Mouse (Mus musculus) heart, embryonic 10.5 days (tissue): ENCODE data around the gene Foxa1. TPM values are rescaled to one million over a fixed set of nuclear protein-coding genes. Genes with fewer than 3 reads are reported as not detected.
A peak's percentile ranks its signal among the peaks of the same experiment; 100 is the strongest.

Experiments
- DNase-seq: peaks from one replicate; pipeline ENCODE4 v3.0.0-alpha.2; 2017; ENCODE audit warnings: low spot score
- H3K27ac ChIP-seq: fragments of 300-500 bp; sonication (generic); 2 replicates; pipeline ENCODE4 v1.5.1; 2016; ENCODE audit warnings: mild to moderate bottlenecking
- H3K27me3 ChIP-seq: fragments of 300-500 bp; sonication (generic); 2 replicates; pipeline ENCODE4 v1.6.1; 2016; ENCODE audit warnings: mild to moderate bottlenecking; ENCODE audit not compliant: poor library complexity, insufficient read depth, severe bottlenecking
- H3K36me3 ChIP-seq: fragments of 300-500 bp; sonication (generic); 2 replicates; pipeline ENCODE4 v1.6.1; 2016; ENCODE audit warnings: mild to moderate bottlenecking, moderate library complexity
- H3K4me1 ChIP-seq: fragments of 300-500 bp; sonication (generic); 2 replicates; pipeline ENCODE4 v1.6.1; 2016; ENCODE audit warnings: mild to moderate bottlenecking
- H3K4me3 ChIP-seq: fragments of 300-500 bp; sonication (generic); 2 replicates; pipeline ENCODE4 v1.5.1; 2016; ENCODE audit warnings: mild to moderate bottlenecking, moderate library complexity
- H3K9me3 ChIP-seq: fragments of 300-500 bp; sonication (generic); 2 replicates; pipeline ENCODE4 v1.6.1; 2016; ENCODE audit warnings: mild to moderate bottlenecking, moderate library complexity
- WGBS: fragments of 180-500 bp; shearing (Covaris S2); methylation state at CpG from one replicate; pipeline ENCODE4 v1.1.7; 2016; 5-methylcytosine and 5-hydroxymethylcytosine counted together
- polyA plus RNA-seq: library from polyadenylated mRNA; unstranded; fragments of >200 nt; fragmentation: Nextera tagmentation; extraction: Ambion mirVana; gene quantifications from 2 replicates; pipeline ENCODE4 v1.2.1, GENCODE M21; 2016

Gene Foxa1
- polyA plus RNA-seq = 0.09 and 0.77 TPM in 2 replicates

DNA sequence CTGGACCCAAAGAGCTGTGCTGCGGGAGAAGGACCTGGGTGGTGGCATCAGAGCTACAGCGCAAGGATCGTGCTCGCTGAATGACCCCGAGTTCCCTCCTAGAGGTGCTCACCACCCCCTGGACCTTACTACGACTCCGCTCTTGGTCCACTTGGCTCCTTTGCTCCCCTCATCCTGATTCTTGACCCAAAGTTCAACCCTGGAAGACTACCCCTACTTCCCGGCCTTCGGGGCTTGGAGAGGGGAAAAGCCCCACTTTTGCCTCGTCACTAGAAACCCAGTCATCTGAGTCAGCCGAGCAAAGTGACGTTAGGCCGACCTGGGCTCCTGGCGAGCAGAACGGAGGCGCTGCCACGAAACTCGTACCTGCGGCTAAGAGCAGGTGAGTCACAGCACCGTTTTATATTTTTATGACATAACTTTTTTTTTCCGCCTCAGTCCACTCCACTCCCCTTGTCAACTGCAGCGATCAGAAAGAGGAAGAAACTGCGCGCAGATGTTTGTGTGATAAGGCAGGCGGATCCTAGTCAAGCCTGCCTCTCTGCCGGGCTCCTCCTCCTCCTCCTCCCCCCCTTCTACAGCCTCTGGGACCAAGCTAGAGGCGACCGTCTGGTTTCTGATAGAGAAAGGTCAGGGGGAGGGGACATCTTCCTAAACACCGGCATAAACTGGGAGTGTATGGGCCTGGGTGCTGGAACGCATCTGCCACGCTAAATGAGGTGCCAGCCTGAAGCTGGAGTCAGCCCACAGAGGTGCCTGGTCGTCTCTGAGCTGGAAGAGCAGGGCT, at the start of gene Foxa1:
Gene Foxa1, minus strand, starts transcription at position 502 of the 787 bp plus-strand sequence.
- peaks cover 43% of the 10 kb centered on the region for H3K4me1 ChIP-seq
- peak within 1 kb of the TSS; percentile 70 for H3K4me3 ChIP-seq
- H3K36me3 ChIP-seq = no peaks in the 10 kb centered on the region
- under 1% methylated on average over 32 of the region's 32 CpGs for WGBS
- DNase-seq = peak; percentile 77
- 0 out of 2 replicates have a peak within 1 kb of the TSS, but pooled peaks have one; percentile 57 for H3K27ac ChIP-seq
- H3K9me3 ChIP-seq = no peaks in the 10 kb centered on the region
- peaks cover 99% of the 10 kb centered on the region for H3K27me3 ChIP-seq

DNA sequence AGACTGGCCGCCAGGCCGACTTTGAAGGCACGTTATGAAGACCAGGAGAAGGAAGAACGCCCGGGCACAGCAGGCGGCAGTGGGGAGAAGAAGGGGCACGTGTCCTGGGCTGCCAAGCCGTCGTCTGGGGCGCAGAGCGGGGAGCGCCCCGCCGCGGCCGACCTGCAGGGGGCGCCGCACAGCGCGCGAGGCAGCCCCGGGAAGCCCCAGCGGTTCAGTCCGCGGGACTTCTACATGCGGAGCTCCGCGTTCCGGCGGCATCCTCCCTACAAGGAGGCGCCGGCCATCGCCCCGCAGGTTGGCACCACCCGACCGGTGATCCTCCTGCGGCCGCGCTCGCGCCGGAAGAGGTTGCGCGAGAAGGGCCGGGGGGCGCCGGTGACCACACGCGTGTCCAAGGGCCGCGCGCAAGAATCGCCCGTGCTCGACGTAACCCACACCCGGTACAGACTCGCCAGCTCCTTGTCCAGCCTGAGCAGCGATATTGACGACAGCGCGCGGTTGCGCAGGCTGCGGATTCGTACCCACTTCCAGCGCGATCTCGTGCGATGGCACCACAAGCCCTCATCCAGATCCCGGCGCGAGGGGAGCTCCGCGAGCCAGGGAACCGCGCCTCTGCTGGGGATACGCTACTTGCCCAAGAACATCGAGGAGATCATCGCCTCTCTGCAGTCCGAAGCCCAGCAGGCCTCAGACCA, 29.4 kb upstream of the Foxa1 start:
- peak overlapping the region; percentile 67 for H3K4me3 ChIP-seq
- 1% methylated on average over 80 of the region's 81 CpGs for WGBS
- H3K27me3 ChIP-seq = peaks cover 40% of the 10 kb centered on the region
- H3K9me3 ChIP-seq = no peaks in the 10 kb centered on the region
- H3K27ac ChIP-seq = peak overlapping the region; percentile 69
- no peaks in the 10 kb centered on the region for H3K36me3 ChIP-seq
- no peak for DNase-seq
- H3K4me1 ChIP-seq = 0 out of 2 replicates have a peak, but pooled peaks cover 9% of the 10 kb centered on the region

DNA sequence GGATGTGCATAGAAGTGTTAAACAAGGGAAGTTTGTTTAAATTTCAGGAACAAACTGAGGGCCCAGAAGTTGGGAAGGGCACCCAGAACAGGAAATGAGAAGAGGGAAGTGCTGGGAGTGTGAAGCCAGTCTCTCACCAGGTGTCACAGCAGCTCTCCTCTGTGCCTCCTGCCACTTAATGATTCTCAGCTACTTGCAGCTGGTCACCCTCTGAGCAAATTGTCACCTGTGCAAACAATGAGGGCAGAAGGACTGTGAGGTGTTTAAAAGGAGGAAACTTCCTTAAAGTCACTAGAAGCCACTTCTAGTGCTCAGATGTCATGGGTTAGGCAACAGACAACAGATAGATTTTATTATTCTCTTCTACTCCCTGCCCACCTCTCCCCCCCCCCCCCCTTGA, 25.7 kb upstream of the Foxa1 start:
- Histone ChIP-seq H3K9me3 (no peaks in the 10 kb centered on the region), H3K4me1 (0 out of 2 replicates have a peak, but pooled peaks cover 9% of the 10 kb centered on the region), H3K27me3 (peaks cover 37% of the 10 kb centered on the region), H3K36me3 (no peaks in the 10 kb centered on the region), H3K4me3 (no peak overlapping the region), H3K27ac (no peak overlapping the region)
- DNase-seq = no peak

DNA sequence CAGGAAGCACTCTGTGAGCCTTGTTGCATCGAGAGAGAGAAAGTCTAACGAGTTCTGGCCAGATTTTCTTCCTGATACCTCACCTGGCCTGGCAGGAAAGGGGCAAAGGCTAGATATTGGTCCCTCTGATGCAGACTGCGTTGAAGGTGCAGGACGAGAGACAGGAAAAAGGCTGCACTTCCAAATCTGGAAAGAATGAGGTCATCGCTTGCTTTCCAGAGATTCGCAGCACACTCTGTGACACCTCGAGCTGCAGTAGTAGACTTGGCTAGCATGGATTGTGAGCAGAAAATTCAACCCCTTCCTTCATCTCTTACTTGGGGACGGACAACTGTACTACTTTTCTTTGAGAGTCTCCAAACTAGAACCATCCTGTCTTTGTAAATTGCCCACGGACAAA, 25.1 kb upstream of the Foxa1 start:
- no peak overlapping the region for H3K27ac ChIP-seq
- H3K36me3 ChIP-seq = no peaks in the 10 kb centered on the region
- peak overlapping the region; percentile 30; the same call in 1 of the 2 replicates for H3K4me3 ChIP-seq
- H3K27me3 ChIP-seq = peaks cover 32% of the 10 kb centered on the region
- no peaks in the 10 kb centered on the region for H3K9me3 ChIP-seq
- DNase-seq = no peak
- 9% methylated on average over 9 of the region's 9 CpGs for WGBS
- H3K4me1 ChIP-seq = 0 out of 2 replicates have a peak, but pooled peaks cover 9% of the 10 kb centered on the region

DNA sequence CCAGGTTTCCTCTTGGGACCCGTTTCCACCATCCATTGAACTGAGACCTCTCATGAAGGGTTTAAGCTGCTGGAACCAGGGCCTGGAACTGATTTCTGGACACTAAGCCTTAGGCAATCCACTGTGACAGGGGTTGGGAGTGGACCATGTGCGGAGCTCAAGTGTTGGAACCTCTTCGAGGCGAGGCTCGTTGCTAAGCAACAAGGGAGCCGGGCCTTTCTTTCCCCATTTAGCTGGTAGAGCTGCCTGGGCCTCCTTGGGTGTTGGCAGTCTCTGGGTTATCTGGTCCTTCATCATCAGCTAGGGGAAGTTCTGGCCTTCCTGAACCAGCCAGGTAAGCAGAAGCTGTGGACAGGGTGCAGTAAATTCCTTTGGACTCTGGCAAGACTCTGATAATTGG, 17.2 kb upstream of the Foxa1 start, which contains the start of gene Ttc6:
Gene Ttc6, plus strand, starts transcription at position 205 of the 400 bp plus-strand sequence.
- no peaks in the 10 kb centered on the region for H3K36me3 ChIP-seq
- no peaks in the 10 kb centered on the region for H3K9me3 ChIP-seq
- WGBS = 75% methylated on average over 6 of the region's 6 CpGs
- H3K27me3 ChIP-seq = peaks cover 5% of the 10 kb centered on the region; the same call in 1 of the 2 replicates
- no peak within 1 kb of the TSS for H3K27ac ChIP-seq
- no peak for DNase-seq
- H3K4me3 ChIP-seq = no peak within 1 kb of the TSS
- no peaks in the 10 kb centered on the region for H3K4me1 ChIP-seq

DNA sequence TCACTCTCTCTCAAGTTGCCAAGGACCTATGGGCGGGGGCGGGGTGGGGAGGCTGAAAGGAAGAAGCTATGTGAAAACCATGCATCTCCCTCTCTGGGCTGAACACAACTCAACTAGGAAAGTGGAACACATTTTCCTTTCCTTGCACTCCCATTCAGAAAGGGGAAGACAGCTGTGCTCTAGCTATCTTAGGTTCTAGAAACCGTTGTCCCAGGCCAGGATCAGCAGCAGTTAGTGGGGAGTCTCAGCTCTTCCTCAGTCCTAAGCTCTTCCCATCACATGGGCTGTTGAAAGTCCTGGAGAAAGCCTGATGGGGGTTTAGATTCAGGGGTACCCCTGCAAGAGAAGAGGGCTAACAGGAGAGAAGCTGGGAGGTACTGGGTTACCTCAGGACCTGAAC, 7.4 kb upstream of the Foxa1 start:
- Histone ChIP-seq H3K4me3 (no peak overlapping the region), H3K4me1 (peaks cover 9% of the 10 kb centered on the region), H3K27me3 (peaks cover 66% of the 10 kb centered on the region), H3K36me3 (no peaks in the 10 kb centered on the region), H3K27ac (no peak overlapping the region), H3K9me3 (no peaks in the 10 kb centered on the region)
- DNase-seq = no peak
- WGBS = 38% methylated on average over 3 of the region's 3 CpGs

DNA sequence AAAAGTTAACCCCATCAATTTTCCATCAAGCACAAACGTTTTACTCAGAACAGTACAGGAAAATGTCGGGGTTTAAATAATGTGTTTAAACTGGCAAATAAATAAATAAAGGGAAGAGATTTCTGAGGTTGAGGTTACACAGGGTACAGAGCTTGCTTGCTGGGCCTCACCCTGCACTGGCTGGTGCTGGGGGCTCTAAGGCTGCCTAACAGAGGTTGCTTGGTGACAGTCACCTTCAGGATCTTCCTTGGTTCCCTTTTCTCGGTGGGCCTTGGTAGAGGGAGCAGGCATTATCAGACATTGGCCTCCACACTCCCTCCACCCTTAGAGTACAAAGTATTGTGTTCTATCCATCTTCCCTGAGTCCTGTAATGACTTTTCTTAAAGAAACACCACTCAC, 5.6 kb upstream of the Foxa1 start:
- Histone ChIP-seq H3K4me1 (peaks cover 17% of the 10 kb centered on the region), H3K36me3 (no peaks in the 10 kb centered on the region), H3K27me3 (peaks cover 84% of the 10 kb centered on the region), H3K27ac (no peak overlapping the region), H3K4me3 (no peak overlapping the region), H3K9me3 (no peaks in the 10 kb centered on the region)
- WGBS = 13% methylated on average over 3 of the region's 3 CpGs
- no peak for DNase-seq

DNA sequence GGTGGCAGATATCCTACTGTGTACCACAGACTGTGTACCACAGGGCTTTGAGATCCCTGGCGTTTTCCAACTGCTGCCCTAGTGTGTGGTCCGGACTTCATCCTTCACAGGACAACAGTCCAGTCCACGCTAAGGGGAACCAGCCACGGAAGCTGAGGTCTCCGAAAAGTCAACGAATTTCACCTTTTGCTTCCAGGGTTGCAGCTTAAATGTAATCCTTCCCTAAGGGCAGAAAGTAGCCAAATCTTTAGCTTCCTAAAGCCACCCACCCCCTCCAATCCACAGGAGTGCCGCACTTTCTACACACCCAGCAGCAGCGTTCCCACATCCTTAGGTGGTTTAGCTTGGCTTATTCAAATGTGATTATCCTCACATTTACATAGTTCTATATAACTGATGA, 4.2 kb upstream of the Foxa1 start:
- H3K9me3 ChIP-seq = no peaks in the 10 kb centered on the region
- peaks cover 25% of the 10 kb centered on the region for H3K4me1 ChIP-seq
- peaks cover 93% of the 10 kb centered on the region for H3K27me3 ChIP-seq
- 2% methylated on average over 8 of the region's 8 CpGs for WGBS
- H3K27ac ChIP-seq = no peak overlapping the region
- H3K4me3 ChIP-seq = no peak overlapping the region
- no peaks in the 10 kb centered on the region for H3K36me3 ChIP-seq
- DNase-seq = no peak

DNA sequence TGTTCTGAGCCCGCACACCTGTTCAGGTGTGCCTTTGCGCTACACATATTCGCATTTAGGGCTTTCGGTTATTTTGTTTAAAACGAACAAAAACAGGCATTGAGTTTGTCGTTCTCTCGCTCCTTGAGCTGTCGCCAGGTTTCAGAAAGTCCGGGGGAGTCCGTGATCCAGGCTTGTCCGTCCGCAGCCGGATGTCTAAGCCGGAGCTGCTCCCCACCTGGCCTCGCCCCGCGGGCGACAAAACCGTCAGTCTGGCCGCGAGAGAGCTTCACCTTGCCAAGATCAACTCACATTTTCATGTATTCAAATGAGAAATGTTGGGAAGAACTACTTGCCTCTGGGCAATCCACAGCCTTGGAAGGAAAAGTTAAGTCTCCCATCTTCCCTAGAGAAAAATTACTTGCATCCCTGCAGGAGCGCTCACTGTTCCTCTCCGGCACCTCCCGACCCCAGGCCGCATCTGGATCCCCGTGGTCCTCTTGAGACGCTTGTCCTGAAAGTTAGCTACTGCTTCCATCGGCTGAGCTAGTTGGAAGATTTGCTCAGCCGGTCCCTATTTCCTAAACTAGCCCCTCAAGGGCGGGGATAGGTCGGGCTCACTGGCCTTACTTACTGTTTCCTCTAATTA, 3.6 kb upstream of the Foxa1 start:
- H3K36me3 ChIP-seq = no peaks in the 10 kb centered on the region
- no peaks in the 10 kb centered on the region for H3K9me3 ChIP-seq
- H3K4me1 ChIP-seq = peaks cover 28% of the 10 kb centered on the region
- DNase-seq = peak; percentile 74
- WGBS = 1% methylated on average over 31 of the region's 31 CpGs
- H3K27ac ChIP-seq = no peak overlapping the region
- H3K27me3 ChIP-seq = peaks cover 96% of the 10 kb centered on the region
- H3K4me3 ChIP-seq = no peak overlapping the region

DNA sequence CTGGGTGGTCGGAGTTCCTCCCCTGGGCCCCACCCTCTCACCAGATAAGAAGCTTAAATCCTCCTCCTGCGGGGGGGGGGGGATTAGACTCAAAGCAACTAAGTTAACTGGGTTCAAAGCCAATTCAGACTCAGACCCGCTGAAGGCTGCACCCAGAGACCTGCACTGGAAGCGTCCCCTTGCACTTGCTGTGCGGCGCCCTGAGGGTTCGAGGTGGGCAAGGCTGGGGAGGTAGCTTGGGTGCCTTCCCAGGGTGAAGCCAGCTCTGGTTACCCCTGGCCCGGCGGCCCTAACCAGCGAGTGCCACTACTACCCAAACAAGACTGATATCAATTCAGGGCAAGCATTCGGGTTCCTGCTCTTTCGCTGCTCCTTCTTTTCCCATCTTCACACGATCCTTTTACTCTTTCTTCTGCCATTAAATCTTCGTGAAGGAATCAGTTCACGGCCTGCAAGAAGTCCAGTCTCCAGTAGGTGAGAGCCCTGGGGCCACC, 3.0 kb upstream of the Foxa1 start:
- Histone ChIP-seq H3K27me3 (peaks cover 99% of the 10 kb centered on the region), H3K36me3 (no peaks in the 10 kb centered on the region), H3K27ac (no peak overlapping the region), H3K9me3 (no peaks in the 10 kb centered on the region), H3K4me3 (peak overlapping the region; percentile 18; the same call in 1 of the 2 replicates), H3K4me1 (peaks cover 30% of the 10 kb centered on the region)
- peak; percentile 74 for DNase-seq
- under 1% methylated on average over 15 of the region's 15 CpGs for WGBS

DNA sequence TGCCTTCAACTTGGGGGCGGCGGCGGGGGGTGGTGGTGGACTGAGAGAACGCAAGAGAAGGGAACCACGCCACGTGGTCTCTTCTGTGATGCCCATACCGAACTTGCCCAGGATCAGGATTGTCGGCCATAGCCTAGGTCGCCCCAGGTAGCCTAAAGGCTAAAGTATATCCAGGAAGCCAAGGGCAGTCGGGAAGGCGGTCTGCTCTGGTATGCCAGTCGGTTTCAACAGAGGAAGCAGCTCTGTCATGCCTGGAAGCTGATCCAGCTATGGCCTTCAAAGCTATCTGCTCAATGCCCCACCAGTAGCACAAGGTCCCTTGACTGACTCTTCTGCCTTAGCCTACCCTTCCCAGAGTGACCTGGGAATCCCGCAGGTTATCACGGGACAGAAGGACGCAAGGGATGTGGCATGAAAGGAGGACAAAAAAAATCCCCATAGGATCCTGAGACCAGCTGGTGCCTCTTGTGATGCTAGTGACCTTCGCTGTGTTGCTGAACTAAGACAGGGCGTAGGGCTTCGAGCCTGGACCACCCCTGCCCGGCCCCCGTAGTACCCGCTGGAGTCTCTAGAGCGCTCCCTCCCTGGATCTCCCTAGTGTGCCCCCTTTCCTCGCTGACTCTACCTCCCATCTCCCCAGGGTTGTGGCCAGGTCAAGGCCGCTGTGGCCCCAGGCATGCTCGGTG, 2.4 kb upstream of the Foxa1 start:
- H3K4me3 ChIP-seq = peak overlapping the region; percentile 19
- H3K36me3 ChIP-seq = no peaks in the 10 kb centered on the region
- no peaks in the 10 kb centered on the region for H3K9me3 ChIP-seq
- WGBS = 2% methylated on average over 25 of the region's 25 CpGs
- no peak overlapping the region for H3K27ac ChIP-seq
- DNase-seq = no peak
- peaks cover 99% of the 10 kb centered on the region for H3K27me3 ChIP-seq
- peaks cover 30% of the 10 kb centered on the region for H3K4me1 ChIP-seq

DNA sequence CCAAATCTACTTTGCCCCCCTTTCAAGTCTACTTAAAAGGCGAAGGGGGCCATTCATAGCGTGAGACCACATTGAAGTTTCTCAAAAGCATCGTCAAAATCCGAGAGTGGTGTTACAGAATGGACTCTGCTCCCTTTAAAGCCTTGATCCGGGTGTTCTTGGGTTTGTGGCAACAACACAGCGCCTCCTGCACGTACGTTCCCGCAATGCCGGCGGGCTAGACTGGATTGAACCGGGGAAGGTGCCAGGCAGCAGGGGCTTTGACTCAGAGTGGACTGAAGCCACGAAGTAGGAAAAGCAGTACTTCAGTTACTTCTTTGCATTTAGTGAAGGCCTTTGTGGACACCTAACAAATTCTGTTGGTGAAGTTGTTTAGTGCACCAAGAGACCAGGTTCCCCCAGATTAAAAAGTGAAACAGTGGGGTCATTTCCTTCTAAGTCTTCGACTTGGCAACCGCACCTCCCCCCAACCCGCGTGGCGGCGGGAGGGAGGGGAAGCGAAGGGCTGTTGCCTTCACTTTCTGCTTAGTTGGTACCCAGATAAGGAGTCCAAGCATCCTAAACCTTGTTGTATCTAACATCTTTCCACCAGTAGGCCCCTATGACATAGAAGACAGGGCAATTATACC, 1.8 kb upstream of the Foxa1 start:
- Histone ChIP-seq H3K4me1 (peaks cover 30% of the 10 kb centered on the region), H3K27ac (no peak overlapping the region), H3K4me3 (peak overlapping the region; percentile 19), H3K36me3 (no peaks in the 10 kb centered on the region), H3K27me3 (peaks cover 99% of the 10 kb centered on the region), H3K9me3 (no peaks in the 10 kb centered on the region)
- WGBS = under 1% methylated on average over 20 of the region's 20 CpGs
- DNase-seq = peak; percentile 76
